Mouse (Mus musculus): ENCODE measurements at regions not wholly inside any gene's neighbourhood (a gene's known extent, or its start where the extent isn't known, plus 50 kb on each side); places are given as distances from the start of the nearest gene placed in this dataset.

DNA sequence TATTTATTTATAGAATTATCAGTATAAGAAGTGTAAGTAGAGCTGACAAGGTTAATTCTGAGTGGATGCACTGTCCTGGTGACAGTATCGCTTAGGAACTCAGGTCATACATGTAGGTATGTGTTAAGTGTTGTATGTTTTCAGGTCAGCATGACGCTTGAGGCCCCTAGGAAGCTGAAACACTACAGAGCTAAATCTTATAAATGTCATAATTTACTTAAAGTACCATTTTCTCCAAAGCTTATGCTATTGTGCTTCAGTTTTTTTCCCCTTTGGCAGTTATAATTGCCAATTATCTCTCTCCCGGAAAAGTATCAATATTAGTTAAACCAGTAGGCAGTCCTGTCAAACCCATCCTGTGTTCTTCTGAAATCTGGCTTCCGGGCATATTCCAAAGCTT, 110.3 kb downstream of the Alg10b start:
- no peak for TF ChIP-seq CTCF (IDR thresholded peaks at IDR 0.05; ENCODE audit: control insufficient read depth, insufficient read depth, insufficient read length)
- no peak for TF ChIP-seq MAX (IDR thresholded peaks at IDR 0.05)
- no peak for TF ChIP-seq USF1 (IDR thresholded peaks at IDR 0.05; ENCODE audit: low read depth)
- no peak for TF ChIP-seq FOSL1 (IDR thresholded peaks at IDR 0.05; ENCODE audit: insufficient read depth, low read length, poor library complexity, severe bottlenecking)
- TF ChIP-seq MYOG (IDR thresholded peaks at IDR 0.05; ENCODE audit: control insufficient read depth, extremely low read depth, insufficient read length): no peak
- no peak for TF ChIP-seq CEBPB (IDR thresholded peaks at IDR 0.05; ENCODE audit: low read depth)
